Mouse (Mus musculus) naive thymus-derived CD4-positive, alpha-beta T cell, adult 5 months (primary cell): ENCODE results near the gene Htr1b. TPM values are rescaled to one million over a fixed set of nuclear protein-coding genes. Genes with fewer than 3 reads are reported as not detected.

ENCODE experiments used
- polyA plus RNA-seq: library from polyadenylated mRNA; unstranded; fragments of 100-300 nt; shearing (Covaris generic); gene quantifications from one replicate; pipeline ENCODE4 v1.2.1, GENCODE M21; 2017

Gene Htr1b
- polyA plus RNA-seq: not detected

DNA sequence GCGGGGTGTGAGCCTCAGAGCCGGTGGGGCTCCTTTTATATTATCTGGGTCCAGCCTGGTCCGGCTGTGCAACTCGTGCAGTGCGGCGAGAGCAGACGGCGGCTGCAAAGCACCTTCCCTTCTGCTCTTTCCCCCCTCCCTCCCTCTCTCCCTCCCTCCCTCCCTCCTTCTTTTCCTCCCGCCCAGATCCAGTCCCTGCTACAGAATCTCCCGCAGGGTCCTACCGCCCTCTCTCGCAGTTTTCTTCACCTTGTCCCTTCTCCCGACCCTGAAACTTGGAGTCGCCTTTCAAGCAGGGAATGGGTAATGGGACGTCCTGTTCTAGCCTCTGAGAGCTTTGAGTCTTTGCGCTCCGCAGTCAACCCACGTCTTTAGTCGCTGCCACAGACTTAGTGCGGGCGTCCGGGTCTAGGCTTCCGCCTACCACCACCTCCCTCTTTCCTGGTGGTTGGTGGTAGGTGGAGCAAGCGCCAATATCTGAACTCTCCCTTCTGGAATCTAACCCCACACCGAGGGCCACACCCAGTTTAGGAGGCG lies at the start of gene Htr1b:
Gene Htr1b, minus strand, starts transcription at position 392 of the 537 bp plus-strand sequence.

Other genes with a start within 250 kb of the Htr1b start
- gene Mei4, start 229.8 kb upstream of the Htr1b start, polyA plus RNA-seq: 0.37 TPM